Mouse (Mus musculus): Measurements from ENCODE around the gene Frmpd2.

- TF ChIP-seq POLR2A (IDR thresholded peaks at IDR 0.05; ENCODE audit: control insufficient read depth, extremely low read depth, insufficient read depth, low read length, poor library complexity) (no peak), CTCF (IDR thresholded peaks at IDR 0.05; ENCODE audit: borderline replicate concordance, control insufficient read depth, extremely low read depth, insufficient read depth, low read length, poor library complexity) (no peak)
Observed at GRCm38 (mm10) chr14:33533516-33533915, 62.0 kb downstream of the Frmpd2 start.

Data from thymus, adult 2 months (tissue).